Mouse (Mus musculus) megakaryocyte-erythroid progenitor cell, adult 5-6 weeks (primary cell): ENCODE data around the gene Rhbdl1. TPM values are rescaled to one million over a fixed set of nuclear protein-coding genes. Genes with fewer than 3 reads are reported as not detected.
A peak's percentile ranks its signal among the peaks of the same experiment; 100 is the strongest.
"Not testable (repeated sequence)": the region's sequence is repeated elsewhere in the genome, so short reads cannot be mapped to it uniquely, and the experiment has no call there.

Experiments
- ATAC-seq: replicated peaks from 2 replicates; pipeline ENCODE4 v1.8.0; 2016; ENCODE audit warnings: mild to moderate bottlenecking, inconsistent platforms; ENCODE audit not compliant: severe bottlenecking, poor library complexity, low FRiP score, low TSS enrichment
- total RNA-seq, 2 experiments: library from RNA; stranded (forward) in 1 of 2; stranded (reverse) in 1 of 2; fragments of 200-1000, 215-1000 nt in 1 of 2; fragments of >200 nt in 1 of 2; fragmentation: Nextera tagmentation in 1 of 2; gene quantifications; 2 replicates each; pipeline ENCODE4 v1.2.3; 2014 to 2017

Rhbdl1 gene
- total RNA-seq, 2 experiments from 2014 or later = 0.47 to 0.50 TPM

- ATAC-seq = no peak
Observed at GRCm38 (mm10) chr17:25808789-25809605, 28.1 kb downstream of the Rhbdl1 start, which contains the start of gene Fbxl16. Gene Fbxl16 (plus strand): TSS chr17:25809085.

- no peak for ATAC-seq
Observed at GRCm38 (mm10) chr17:25808028-25808427, 29.1 kb downstream of the Rhbdl1 start.

GRCm38 (mm10) chr17:25807452-25807851, 29.6 kb downstream of the Rhbdl1 start:
- not testable (repeated sequence) for ATAC-seq

GRCm38 (mm10) chr17:25806507-25806906, 30.6 kb downstream of the Rhbdl1 start:
- no peak for ATAC-seq

GRCm38 (mm10) chr17:25802825-25803517, 34.1 kb downstream of the Rhbdl1 start:
- ATAC-seq = no peak

GRCm38 (mm10) chr17:25801029-25801428, 36.1 kb downstream of the Rhbdl1 start:
- ATAC-seq = peak; percentile 71

GRCm38 (mm10) chr17:25796951-25797369, 40.1 kb downstream of the Rhbdl1 start, which contains the start of gene Metrn:
Gene Metrn (minus strand): TSS chr17:25797136.
- ATAC-seq = peak; percentile 62

- no peak for ATAC-seq
Observed at GRCm38 (mm10) chr17:25796211-25796771, 40.8 kb downstream of the Rhbdl1 start.

GRCm38 (mm10) chr17:25795609-25796092, 41.4 kb downstream of the Rhbdl1 start, which contains the start of gene AC134908.4:
Gene AC134908.4 (minus strand): TSS chr17:25795659.
- ATAC-seq = no peak

- no peak for ATAC-seq
Observed at GRCm38 (mm10) chr17:25794998-25795397, 42.1 kb downstream of the Rhbdl1 start.

GRCm38 (mm10) chr17:25794197-25794596, 42.9 kb downstream of the Rhbdl1 start:
- no peak for ATAC-seq

GRCm38 (mm10) chr17:25792615-25793014, 44.5 kb downstream of the Rhbdl1 start, which contains the start of gene Fam173a:
Gene Fam173a (minus strand): TSS chr17:25792901.
- peak; percentile 55 for ATAC-seq

GRCm38 (mm10) chr17:25791843-25792527, 45.1 kb downstream of the Rhbdl1 start:
- peak; percentile 55 for ATAC-seq

GRCm38 (mm10) chr17:25791320-25791842, 45.7 kb downstream of the Rhbdl1 start:
- no peak for ATAC-seq

- no peak for ATAC-seq
Observed at GRCm38 (mm10) chr17:25786781-25787504, 50.2 kb downstream of the Rhbdl1 start.

- ATAC-seq = no peak
Observed at GRCm38 (mm10) chr17:25786280-25786679, 50.8 kb downstream of the Rhbdl1 start, which contains the start of gene Ccdc78. Gene Ccdc78 (plus strand): TSS chr17:25786580.

GRCm38 (mm10) chr17:25785281-25785745, 51.8 kb downstream of the Rhbdl1 start, which contains the start of gene Haghl:
Gene Haghl (minus strand): TSS chr17:25785673.
- peak; percentile 83 for ATAC-seq
